Mouse (Mus musculus) hindbrain, embryonic 10.5 days (tissue): ENCODE measurements at regions not wholly inside any gene's neighbourhood (a gene's known extent, or its start where the extent isn't known, plus 50 kb on each side); places are given as distances from the start of the nearest gene placed in this dataset.

ENCODE experiments used
- DNase-seq: peaks from one replicate; pipeline ENCODE4 v3.0.0-alpha.2; 2017; ENCODE audit warnings: low spot score
- H3K27ac ChIP-seq: fragments of 300-500 bp; sonication (generic); 2 replicates; pipeline ENCODE4 v1.5.1; 2016; ENCODE audit warnings: mild to moderate bottlenecking, moderate library complexity
- H3K27me3 ChIP-seq: fragments of 300-500 bp; sonication (generic); 2 replicates; pipeline ENCODE4 v1.6.1; 2016; ENCODE audit warnings: mild to moderate bottlenecking; ENCODE audit not compliant: poor library complexity, insufficient read depth, severe bottlenecking
- H3K36me3 ChIP-seq: fragments of 300-500 bp; sonication (generic); 2 replicates; pipeline ENCODE4 v1.6.1; 2016; ENCODE audit warnings: mild to moderate bottlenecking, moderate library complexity
- H3K4me1 ChIP-seq: fragments of 300-500 bp; sonication (generic); replicated peaks from 2 replicates; pipeline ENCODE4 v1.6.1; 2016; ENCODE audit warnings: mild to moderate bottlenecking
- H3K4me3 ChIP-seq: fragments of 300-500 bp; sonication (generic); 2 replicates; pipeline ENCODE4 v1.5.1; 2016; ENCODE audit warnings: mild to moderate bottlenecking, moderate library complexity
- H3K9me3 ChIP-seq: fragments of 300-500 bp; sonication (generic); 2 replicates; pipeline ENCODE4 v1.6.1; 2016; ENCODE audit warnings: mild to moderate bottlenecking, moderate library complexity
- WGBS: fragments of 180-500 bp; shearing (Covaris S2); methylation state at CpG from one replicate; pipeline ENCODE4 v1.1.7; 2016; 5-methylcytosine and 5-hydroxymethylcytosine counted together

DNA sequence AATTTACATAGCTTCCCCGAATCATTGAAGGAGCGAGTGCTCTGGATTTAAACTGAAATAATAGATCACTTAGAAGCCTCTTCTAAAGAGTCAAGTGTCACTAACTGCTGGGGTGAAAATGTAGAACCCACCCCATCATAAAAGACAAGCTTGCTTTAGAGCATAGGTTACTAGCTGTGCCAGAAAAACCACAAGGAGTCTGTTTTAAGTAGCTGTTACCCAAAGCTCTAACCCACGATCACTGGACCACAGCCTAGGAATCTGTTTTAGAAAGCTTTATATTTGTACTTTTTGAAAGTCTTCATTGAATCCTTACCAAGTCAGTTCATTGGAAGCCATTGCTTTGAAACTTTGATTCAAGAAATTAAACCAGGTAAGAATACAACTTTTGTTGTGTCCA lies 233.7 kb upstream of the Dcn start:
- no peak for DNase-seq
- 89% methylated on average over 3 of the region's 3 CpGs for WGBS
- Histone ChIP-seq H3K9me3 (no peaks in the 10 kb centered on the region), H3K36me3 (no peaks in the 10 kb centered on the region), H3K27me3 (no peaks in the 10 kb centered on the region), H3K4me3 (no peak overlapping the region), H3K27ac (no peak overlapping the region), H3K4me1 (peaks cover 15% of the 10 kb centered on the region)

DNA sequence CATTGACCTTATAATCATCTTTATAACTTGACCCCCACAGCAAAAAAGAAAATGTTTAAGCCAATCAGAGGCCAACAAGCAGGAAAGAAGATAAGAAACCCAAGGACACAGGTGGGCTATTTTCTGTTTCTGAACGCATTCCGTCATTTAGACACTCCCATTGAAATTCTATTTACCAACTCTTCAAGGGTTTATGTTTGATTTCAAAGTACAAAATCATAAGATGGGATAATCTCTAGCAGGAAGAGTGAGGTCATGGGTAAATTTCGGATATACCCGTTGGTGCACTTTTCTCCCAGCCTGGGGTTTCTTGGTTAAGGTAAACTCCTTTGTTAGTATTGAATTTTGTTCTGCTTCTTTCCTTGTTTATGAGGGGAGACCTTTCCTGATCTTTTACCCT lies 230.9 kb upstream of the Dcn start:
- Histone ChIP-seq H3K27ac (no peak overlapping the region), H3K27me3 (no peaks in the 10 kb centered on the region), H3K4me3 (no peak overlapping the region), H3K9me3 (no peaks in the 10 kb centered on the region), H3K36me3 (no peaks in the 10 kb centered on the region), H3K4me1 (peaks cover 16% of the 10 kb centered on the region)
- 91% methylated on average over 4 of the region's 4 CpGs for WGBS
- no peak for DNase-seq

DNA sequence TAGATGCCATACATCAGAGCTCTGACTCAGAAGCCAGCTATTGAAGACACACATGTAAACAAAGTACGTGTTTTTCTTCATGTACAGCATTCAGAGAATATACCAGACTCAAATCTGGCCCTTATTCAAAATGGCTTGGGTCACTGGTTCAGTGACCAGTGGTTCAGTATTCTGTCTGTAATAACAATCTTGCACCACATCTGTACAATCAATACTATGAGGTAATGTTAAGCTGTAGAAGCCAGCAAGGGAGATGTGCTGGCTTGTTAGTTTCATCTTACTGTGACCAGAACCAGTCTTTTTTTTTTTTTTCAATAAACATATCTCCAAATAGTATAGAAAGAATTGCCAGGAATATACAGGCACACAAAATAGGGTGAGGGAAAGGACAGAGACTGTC lies 229.6 kb upstream of the Dcn start:
- no peak for DNase-seq
- H3K27ac ChIP-seq = no peak overlapping the region
- peaks cover 13% of the 10 kb centered on the region for H3K4me1 ChIP-seq
- H3K27me3 ChIP-seq = no peaks in the 10 kb centered on the region
- WGBS = 93% methylated on average over 1 of the region's 1 CpGs
- H3K4me3 ChIP-seq = no peak overlapping the region
- no peaks in the 10 kb centered on the region for H3K9me3 ChIP-seq
- no peaks in the 10 kb centered on the region for H3K36me3 ChIP-seq

DNA sequence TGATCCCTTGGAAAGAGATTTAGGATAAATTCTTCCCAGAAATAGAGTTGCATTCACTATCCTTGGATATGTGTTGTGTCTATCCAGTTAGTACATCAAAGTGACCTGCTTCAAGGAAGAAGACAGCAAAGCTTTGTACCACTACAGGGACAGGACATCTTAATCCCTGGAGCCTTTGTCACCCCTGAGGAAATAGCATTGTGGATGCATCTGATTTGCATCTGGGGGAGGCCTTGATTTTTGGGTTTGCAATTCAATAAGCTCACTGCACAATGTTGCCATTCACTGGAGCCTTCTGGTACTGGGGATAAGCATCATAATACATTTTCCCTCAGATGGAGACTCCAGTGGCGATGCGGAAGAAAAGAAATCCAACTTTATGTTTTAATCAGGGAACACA lies 229.2 kb upstream of the Dcn start:
- Histone ChIP-seq H3K4me3 (no peak overlapping the region), H3K36me3 (no peaks in the 10 kb centered on the region), H3K27ac (no peak overlapping the region), H3K4me1 (peaks cover 13% of the 10 kb centered on the region), H3K27me3 (no peaks in the 10 kb centered on the region), H3K9me3 (no peaks in the 10 kb centered on the region)
- DNase-seq = no peak
- WGBS = 58% methylated on average over 2 of the region's 2 CpGs

DNA sequence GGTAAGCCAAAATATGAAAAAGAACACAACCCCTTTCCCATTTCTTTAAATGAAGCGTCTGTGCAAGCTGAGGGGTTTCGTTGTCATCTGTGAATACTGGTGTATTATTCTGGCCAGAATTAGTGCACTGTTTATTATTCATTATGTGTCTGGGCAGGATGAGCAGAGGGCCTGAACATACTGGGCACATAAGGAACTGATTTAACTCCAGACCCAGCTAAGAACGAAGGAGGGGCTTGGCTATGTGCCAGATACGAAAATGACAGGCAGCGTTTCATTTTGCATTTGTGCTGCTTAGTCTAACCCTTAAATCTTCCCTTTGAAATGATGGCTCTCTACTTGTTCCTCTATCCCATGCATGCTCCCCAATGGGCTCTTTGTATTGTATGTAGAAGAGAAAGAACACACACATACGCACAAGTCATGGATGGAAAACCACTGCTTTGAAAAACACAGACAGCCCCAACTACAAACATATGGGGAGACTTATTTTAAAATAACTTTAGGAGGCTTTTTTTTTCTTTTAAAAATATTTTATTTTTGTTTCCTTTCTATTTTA lies 213.4 kb upstream of the Dcn start:
- Histone ChIP-seq H3K4me1 (no peaks in the 10 kb centered on the region), H3K27ac (no peak overlapping the region), H3K27me3 (no peaks in the 10 kb centered on the region), H3K4me3 (no peak overlapping the region), H3K9me3 (no peaks in the 10 kb centered on the region), H3K36me3 (no peaks in the 10 kb centered on the region)
- peak; percentile 21 for DNase-seq
- WGBS = 70% methylated on average over 6 of the region's 6 CpGs

DNA sequence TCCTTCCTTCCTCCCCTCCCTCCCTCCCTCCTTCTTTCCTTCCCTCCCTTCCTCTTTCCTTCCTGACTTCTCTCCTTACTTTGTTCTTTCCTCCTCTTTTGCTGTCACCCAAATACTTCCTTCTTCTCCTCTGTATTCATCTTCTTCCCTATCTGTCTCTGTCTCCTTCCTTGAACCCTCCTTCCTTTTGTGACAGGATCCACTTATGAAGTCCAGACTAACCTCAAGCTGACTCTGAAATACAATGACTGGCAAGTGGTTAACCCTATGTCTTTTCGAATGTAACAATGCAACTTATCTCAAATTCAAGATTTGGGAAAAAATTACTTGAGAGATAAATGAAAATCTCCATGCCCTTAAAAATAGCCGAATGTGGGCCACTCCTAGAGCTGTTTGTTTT lies 197.0 kb upstream of the Dcn start:
- DNase-seq = no peak
- H3K4me1 ChIP-seq = no peaks in the 10 kb centered on the region
- no peaks in the 10 kb centered on the region for H3K36me3 ChIP-seq
- H3K27me3 ChIP-seq = no peaks in the 10 kb centered on the region
- no peak overlapping the region for H3K4me3 ChIP-seq
- H3K9me3 ChIP-seq = no peaks in the 10 kb centered on the region
- 86% methylated on average over 2 of the region's 2 CpGs for WGBS
- H3K27ac ChIP-seq = no peak overlapping the region

DNA sequence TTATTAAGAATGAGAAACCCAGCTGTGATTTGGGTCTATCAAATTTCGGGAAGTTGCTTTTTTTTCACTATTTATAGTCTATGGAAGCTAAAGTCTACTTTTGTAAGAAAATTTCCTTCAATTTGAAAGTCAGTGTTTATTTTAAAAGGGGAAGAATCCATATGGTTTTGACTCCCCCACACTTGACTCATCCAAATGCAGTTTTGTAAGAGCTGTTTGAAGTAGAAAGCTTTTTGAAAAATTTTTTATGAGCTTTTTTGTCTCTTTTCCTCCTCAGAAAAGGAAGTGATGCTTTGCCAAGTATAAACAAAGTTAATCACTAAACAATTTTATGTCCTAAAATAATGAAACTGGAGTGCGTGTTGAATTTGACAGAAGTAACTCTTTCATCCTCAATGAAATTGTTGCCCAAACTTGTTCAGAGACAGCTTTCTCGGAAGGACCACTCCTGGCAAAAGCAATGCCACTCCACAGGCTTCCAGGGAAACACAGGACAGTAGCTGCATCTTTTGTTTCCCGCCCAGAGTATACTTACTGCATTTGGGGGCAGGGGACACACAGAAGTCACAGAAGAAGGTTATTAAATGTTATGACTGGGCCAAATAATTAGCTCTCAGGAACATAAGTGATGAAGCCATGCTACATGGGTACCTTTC lies 196.4 kb upstream of the Dcn start:
- H3K4me1 ChIP-seq = no peaks in the 10 kb centered on the region
- no peaks in the 10 kb centered on the region for H3K36me3 ChIP-seq
- H3K27ac ChIP-seq = no peak overlapping the region
- 77% methylated on average over 4 of the region's 4 CpGs for WGBS
- no peak overlapping the region for H3K4me3 ChIP-seq
- no peaks in the 10 kb centered on the region for H3K27me3 ChIP-seq
- H3K9me3 ChIP-seq = no peaks in the 10 kb centered on the region
- no peak for DNase-seq

DNA sequence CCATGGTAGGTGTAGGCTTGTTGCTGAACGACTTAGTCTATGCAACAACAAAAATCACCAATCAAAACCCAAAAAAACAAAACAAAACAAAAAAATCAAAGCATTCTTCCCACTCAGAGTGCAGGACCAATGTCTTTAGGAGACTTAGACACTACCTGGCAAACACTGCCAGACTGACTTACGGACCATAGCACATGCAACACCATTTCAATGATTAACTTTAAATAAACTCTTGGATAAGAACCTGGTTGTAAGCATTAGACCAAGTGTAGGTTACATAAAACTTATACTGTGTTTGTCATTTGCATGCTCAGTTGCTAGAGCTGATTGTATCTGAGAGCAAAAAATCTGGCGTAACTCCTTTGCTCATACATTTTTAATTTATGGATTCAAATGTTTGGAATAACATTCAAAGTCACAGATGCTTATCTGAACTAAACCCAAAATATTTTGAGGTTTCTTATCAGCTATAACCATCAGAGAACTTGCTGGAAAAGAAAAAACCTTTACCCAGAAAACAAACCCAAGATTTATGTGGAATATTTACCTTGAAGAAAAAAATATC lies 174.5 kb upstream of the Dcn start:
- Histone ChIP-seq H3K4me3 (no peak overlapping the region), H3K27ac (no peak overlapping the region), H3K36me3 (no peaks in the 10 kb centered on the region), H3K4me1 (no peaks in the 10 kb centered on the region), H3K9me3 (no peaks in the 10 kb centered on the region), H3K27me3 (no peaks in the 10 kb centered on the region)
- DNase-seq = no peak
- WGBS = 83% methylated on average over 3 of the region's 3 CpGs

DNA sequence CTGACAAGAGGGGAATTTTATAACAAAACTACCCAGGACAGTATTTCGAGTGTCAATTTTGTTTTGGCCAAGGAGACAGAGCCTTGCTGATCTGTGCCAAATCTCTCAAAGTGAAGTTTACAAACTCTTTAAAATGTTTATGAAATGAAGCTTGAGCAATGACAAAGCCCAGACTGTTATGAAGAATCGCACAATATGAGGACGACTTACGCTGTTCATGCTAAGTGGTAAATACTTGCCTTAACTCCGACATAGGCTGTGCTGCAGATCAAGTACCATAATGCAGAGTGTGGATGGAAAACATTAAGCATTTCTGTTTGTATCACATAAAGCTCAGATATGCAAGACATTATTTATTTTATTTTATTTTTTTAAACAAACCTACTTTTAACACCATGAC lies 169.8 kb upstream of the Dcn start:
- WGBS = 96% methylated on average over 5 of the region's 5 CpGs
- no peaks in the 10 kb centered on the region for H3K9me3 ChIP-seq
- no peak for DNase-seq
- H3K27me3 ChIP-seq = no peaks in the 10 kb centered on the region
- H3K27ac ChIP-seq = no peak overlapping the region
- H3K4me3 ChIP-seq = no peak overlapping the region
- H3K4me1 ChIP-seq = peaks cover 5% of the 10 kb centered on the region; the same call in 1 of the 2 replicates
- H3K36me3 ChIP-seq = no peaks in the 10 kb centered on the region

DNA sequence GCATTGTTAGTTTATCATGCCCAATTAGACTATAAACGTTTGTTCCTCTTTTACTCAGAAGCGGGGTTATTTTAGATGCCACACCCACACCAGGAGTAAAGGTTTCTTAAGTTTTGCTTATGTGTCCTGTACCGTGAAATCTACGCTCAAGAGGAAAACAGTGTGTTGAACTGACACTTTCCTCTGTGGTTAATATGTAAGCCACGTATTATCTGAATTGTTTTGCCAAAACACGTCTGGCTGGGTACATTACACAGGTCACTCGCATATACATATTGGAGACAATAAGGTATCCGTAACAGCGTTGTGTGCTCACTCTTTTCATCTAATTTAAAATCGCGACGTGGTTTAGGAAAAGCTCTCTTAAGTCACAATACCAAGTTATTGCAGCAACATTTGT lies 166.9 kb upstream of the Dcn start:
- Histone ChIP-seq H3K9me3 (no peaks in the 10 kb centered on the region), H3K4me3 (peak overlapping the region; percentile 56), H3K27me3 (no peaks in the 10 kb centered on the region), H3K36me3 (no peaks in the 10 kb centered on the region), H3K27ac (peak overlapping the region; percentile 93), H3K4me1 (peaks cover 5% of the 10 kb centered on the region; the same call in 1 of the 2 replicates)
- WGBS = 46% methylated on average over 12 of the region's 12 CpGs
- no peak for DNase-seq

DNA sequence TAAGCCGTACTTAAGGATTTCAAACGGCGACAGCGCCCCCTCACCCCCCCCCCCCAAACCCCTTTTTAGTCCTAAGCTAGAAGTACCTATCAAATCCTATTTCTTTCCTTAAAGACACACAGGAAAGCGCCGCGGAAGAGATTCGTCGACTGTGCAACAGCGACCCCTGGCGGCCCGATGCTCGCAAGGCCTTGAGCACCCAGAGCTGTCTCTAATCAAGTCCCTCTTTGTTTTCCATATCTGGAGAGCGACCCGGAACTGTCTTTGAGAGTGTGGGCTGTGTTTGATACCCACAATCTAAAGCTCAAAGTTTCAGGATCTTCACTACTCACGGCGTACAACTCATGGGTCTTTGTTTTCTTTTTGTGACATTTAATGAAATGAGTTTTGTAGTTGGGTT lies 166.4 kb upstream of the Dcn start:
- Histone ChIP-seq H3K9me3 (no peaks in the 10 kb centered on the region), H3K4me1 (peaks cover 5% of the 10 kb centered on the region; the same call in 1 of the 2 replicates), H3K36me3 (no peaks in the 10 kb centered on the region), H3K4me3 (peak overlapping the region; percentile 56), H3K27ac (peak overlapping the region; percentile 93), H3K27me3 (no peaks in the 10 kb centered on the region)
- peak; percentile 95 for DNase-seq
- WGBS = under 1% methylated on average over 17 of the region's 17 CpGs

DNA sequence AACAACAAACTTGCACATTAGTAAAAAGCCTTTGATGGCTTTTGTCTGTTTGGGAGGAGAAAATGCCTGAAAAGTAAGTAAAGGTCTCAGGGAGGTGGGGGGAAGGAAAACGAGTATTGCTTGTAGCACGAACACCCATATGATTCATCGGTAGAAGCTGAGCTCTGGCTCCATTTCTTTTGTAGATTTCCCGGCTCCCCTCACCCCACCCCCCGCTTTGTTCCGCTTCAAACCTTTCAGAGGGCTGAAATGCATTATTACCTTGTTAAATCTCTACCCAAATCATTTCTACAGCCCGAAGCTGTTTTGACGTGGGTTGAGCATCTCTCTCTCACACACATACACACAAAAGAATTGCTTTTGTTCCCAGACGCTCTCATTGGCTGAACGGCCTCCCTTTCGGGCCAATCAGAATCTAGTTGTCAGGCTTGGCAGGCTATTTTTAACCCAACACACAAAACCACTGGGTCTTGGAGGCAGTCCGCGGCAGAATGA lies 166.0 kb upstream of the Dcn start:
- peak overlapping the region; percentile 93 for H3K27ac ChIP-seq
- 1% methylated on average over 13 of the region's 13 CpGs for WGBS
- DNase-seq = peak; percentile 86
- H3K9me3 ChIP-seq = no peaks in the 10 kb centered on the region
- H3K4me1 ChIP-seq = peaks cover 5% of the 10 kb centered on the region; the same call in 1 of the 2 replicates
- peak overlapping the region; percentile 56 for H3K4me3 ChIP-seq
- no peaks in the 10 kb centered on the region for H3K27me3 ChIP-seq
- H3K36me3 ChIP-seq = no peaks in the 10 kb centered on the region

DNA sequence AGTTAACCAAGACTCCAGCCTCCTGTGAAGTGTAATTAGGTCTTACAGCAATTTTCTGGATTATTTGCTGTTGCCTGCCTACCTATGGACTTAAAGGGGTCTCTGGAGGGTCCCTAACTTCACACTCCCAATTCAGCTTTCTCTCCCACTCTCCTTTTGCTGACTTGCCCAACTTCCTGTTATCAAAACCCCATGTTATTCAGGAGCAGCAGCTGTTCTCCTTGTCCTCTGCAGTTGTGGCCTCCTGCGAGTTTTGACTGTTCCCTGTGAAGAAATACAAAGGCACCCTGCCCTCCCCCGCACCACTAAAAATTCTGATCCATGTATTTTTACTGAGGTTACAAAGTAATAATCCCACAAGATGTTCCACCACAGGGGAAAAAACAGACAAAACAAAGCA lies 146.8 kb upstream of the Dcn start:
- Histone ChIP-seq H3K9me3 (no peaks in the 10 kb centered on the region), H3K4me1 (no peaks in the 10 kb centered on the region), H3K4me3 (no peak overlapping the region), H3K27ac (no peak overlapping the region), H3K36me3 (no peaks in the 10 kb centered on the region), H3K27me3 (no peaks in the 10 kb centered on the region)
- 78% methylated on average over 2 of the region's 2 CpGs for WGBS
- DNase-seq = no peak
